Mouse (Mus musculus) B cell, adult 62 days (primary cell): ENCODE data around the gene Olfr66. TPM values are rescaled to one million over a fixed set of nuclear protein-coding genes. Genes with fewer than 3 reads are reported as not detected.

Source experiments
- total RNA-seq: library from RNA; stranded (reverse); gene quantifications from 4 replicates; pipeline ENCODE4 v1.2.4, GENCODE M21; 2023

The Olfr66 gene
- total RNA-seq, result not detected in 4 replicates

DNA sequence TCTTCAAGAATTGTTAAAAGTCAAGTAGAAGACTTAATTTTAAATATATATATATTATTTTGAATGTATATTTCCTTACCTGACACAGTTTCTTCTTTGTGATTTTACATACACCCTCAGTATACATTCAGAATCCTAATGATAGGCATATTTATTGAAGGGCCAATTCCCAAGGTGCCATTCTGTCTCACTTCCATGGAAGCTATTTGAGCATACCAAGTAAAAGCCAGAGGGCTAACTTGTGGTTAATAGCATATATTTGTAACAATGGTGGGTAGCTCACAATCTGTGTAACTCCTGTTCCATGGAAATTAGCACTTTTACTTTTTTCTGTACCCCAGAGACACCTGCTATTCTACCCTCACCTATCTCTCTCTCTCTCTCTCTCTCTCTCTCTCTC is at the start of gene Olfr66:
Gene Olfr66, minus strand, starts transcription at position 101 of the 400 bp plus-strand sequence.

DNA sequence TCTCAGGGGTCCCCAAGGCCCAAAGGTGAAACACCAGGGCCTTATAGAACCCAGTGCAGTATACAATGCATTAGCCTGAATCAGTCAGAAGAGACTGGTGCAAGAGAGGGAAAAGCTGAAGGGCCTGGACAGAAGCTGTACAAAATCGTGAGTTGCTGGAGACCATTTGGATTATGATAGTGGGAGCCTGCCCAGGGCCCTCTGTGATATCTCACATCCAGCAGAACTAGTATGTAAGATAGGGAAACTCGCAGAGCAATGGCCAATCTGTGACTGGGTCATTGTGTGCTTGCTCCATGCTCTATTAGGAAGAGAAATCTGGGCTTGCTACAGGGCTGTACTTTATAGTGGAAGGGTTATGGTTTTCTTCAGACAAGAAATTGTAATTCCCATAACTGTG is 48.2 kb upstream of the Olfr66 start, which contains the start of gene Olfr632:
Gene Olfr632, plus strand, starts transcription at position 84 of the 400 bp plus-strand sequence.

DNA sequence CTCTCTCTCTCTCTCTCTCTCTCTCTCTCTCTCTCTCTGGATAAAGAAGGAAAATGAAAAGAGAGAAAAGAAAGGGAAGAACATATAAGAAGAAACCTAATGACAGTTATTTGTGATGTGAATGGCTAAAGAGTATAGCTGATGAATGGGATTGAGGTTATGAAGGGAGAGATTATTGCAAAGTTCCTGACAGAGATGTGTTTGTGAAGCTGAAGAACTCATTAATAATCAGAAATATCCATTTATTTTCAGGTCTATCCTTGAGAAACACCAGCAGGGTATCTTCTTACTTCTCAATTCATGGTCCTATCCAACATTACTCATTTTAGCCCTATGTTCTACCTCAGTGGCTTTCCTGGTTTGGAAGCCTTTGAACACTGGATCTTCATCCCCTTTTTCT is 42.5 kb upstream of the Olfr66 start, which contains the start of gene Olfr631:
Gene Olfr631, plus strand, starts transcription at position 301 of the 400 bp plus-strand sequence.

DNA sequence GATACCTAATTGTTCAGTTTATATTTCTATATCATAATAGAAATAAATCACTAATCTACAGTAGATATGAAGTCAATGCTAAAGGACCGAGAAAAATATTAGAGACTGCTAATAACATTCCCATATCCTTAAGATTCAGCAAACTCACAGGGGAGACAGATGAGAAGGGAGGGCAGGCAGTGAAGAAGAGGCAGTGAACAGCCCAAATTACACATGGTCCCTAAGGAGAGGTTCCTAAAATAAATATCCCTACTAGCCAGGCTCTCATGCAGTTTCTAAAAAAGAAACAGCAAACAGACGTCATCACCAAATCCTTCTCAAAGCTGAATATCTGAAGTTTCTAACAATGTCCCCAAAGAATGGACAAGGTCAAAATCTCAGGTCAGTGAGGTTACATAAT is 17.1 kb upstream of the Olfr66 start, which contains the start of gene Olfr65:
Gene Olfr65, plus strand, starts transcription at position 301 of the 400 bp plus-strand sequence.

DNA sequence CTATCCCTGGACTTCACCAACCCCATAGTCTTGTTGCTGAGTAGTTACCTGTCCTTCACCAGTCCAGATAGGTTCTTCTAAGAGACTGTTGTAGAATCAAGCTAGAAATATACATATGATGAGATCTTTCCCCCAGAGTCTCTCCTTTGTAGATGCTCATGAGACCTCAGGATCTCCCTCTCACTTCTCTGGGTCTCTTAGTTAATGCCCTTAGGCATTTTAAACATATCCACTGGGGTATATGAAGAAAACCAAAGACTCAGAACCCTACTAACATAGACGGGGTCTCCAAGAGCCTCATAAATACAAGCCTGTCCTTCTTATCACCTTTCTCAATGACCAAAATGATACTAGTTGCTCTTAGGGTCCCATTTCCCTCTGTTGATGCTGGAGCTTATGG is 8.3 kb upstream of the Olfr66 start, which contains the start of gene Olfr64:
Gene Olfr64, minus strand, starts transcription at position 101 of the 400 bp plus-strand sequence.

DNA sequence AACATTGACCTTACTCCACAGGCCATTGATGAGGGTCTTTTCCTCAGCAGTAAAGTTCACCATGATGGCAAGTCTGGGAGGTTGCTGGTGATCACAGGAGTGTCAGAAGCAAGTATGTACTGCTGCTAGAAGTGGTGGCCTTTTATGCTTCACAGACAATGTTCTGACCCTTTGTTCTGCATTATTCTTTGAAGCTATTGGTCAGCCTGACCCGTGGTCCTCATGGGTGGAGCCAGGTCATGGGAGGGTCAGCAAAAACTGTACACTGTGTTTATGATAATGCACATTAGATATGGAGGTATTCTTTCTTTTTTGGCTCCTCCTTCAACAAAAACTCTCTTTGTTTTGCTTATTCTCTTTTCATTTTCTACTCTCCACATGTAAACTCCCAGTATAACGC is 33.0 kb downstream of the Olfr66 start, which contains the start of gene Hbb-y:
Gene Hbb-y, minus strand, starts transcription at position 127 of the 400 bp plus-strand sequence.

DNA sequence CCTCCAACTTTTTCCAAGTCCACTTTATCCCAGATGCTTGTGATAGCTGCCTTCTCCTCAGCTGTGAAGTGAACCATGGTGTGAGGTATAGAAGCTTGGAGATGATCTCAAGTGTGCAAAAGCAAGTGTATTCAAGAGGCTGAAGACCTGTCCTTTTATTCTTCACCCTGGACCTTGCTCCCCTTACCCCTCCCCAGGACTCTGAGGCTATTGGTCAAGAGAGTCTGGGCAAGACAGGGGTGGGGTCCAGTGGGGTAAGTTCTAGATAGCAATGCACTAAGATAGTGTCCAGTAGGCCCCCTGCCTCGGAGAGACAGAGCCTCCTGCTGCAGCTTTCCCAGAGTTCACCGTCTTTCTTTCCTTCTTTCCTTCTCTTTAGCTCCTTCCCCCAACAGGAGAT is 43.0 kb downstream of the Olfr66 start, which contains the start of gene Hbb-bh1:
Gene Hbb-bh1, minus strand, starts transcription at position 131 of the 400 bp plus-strand sequence.

DNA sequence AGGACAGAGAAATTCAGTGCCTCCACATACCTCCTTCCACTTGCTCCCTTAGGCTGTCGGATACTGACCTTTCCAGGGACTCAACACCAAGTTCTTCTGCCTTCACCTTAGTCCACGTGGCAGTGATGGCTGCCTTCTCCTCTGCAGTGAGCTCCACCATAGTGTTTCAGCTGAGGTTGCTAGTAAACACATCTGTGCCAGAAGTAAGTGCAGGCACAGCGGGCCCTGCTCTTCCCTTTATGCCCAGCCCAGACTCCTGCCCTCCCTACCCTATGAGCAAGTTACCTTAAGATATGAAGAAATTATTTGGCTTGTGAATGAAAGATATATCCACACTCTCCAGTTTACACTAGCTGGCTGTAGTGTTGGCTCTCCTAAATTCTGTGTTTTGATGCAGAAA is 45.8 kb downstream of the Olfr66 start, which contains the start of gene Hbb-bh2:
Gene Hbb-bh2, minus strand, starts transcription at position 253 of the 400 bp plus-strand sequence.

Other genes starting within 250 kb of the Olfr66 start
- not detected in 4 replicates for gene Olfr622, start 243.6 kb downstream of the Olfr66 start, total RNA-seq
- gene Olfr623, start 222.6 kb downstream of the Olfr66 start, total RNA-seq, result not detected in 4 replicates
- gene Olfr624, start 215.1 kb downstream of the Olfr66 start, total RNA-seq, result not detected in 4 replicates
- not detected in 4 replicates for gene Olfr625-ps1, start 203.5 kb downstream of the Olfr66 start, total RNA-seq
- gene Olfr243, start 171.6 kb downstream of the Olfr66 start, total RNA-seq, result not detected in 4 replicates
- gene Olfr628, start 155.9 kb downstream of the Olfr66 start, total RNA-seq, result not detected in 4 replicates
- gene Olfr629, start 141.3 kb downstream of the Olfr66 start, total RNA-seq, result not detected in 4 replicates
- gene Olfr630, start 128.9 kb downstream of the Olfr66 start, total RNA-seq, result not detected in 4 replicates
- not detected in 4 replicates for gene Olfr69, start 114.7 kb downstream of the Olfr66 start, total RNA-seq
- not detected in 4 replicates for gene Olfr68, start 106.6 kb downstream of the Olfr66 start, total RNA-seq
- not detected in 4 replicates for gene Olfr67, start 94.4 kb downstream of the Olfr66 start, total RNA-seq
- 4.4 to 21.0 TPM (median 14.7 TPM) in 4 replicates for gene Hbb-bt, start 72.3 kb downstream of the Olfr66 start, total RNA-seq
- gene Hbb-bs, start 58.2 kb downstream of the Olfr66 start, total RNA-seq, result 43.8 to 120 TPM (median 71.7 TPM) in 4 replicates
- not detected in 4 replicates for gene Hbb-bh2, start 45.7 kb downstream of the Olfr66 start, total RNA-seq
- not detected in 4 replicates for gene Hbb-bh1, start 43.1 kb downstream of the Olfr66 start, total RNA-seq
- gene Hbb-y, start 33.0 kb downstream of the Olfr66 start, total RNA-seq, result not detected in 4 replicates
- not detected in 4 replicates for gene Olfr64, start 8.2 kb upstream of the Olfr66 start, total RNA-seq
- gene Olfr65, start 17.2 kb upstream of the Olfr66 start, total RNA-seq, result not detected in 4 replicates
- gene Olfr631, start 42.6 kb upstream of the Olfr66 start, total RNA-seq, result not detected in 4 replicates
- not detected in 4 replicates for gene Olfr632, start 48.1 kb upstream of the Olfr66 start, total RNA-seq
- gene Olfr633, start 58.2 kb upstream of the Olfr66 start, total RNA-seq, result not detected in 4 replicates
- gene Olfr635, start 84.9 kb upstream of the Olfr66 start, total RNA-seq, result not detected in 4 replicates
- not detected in 4 replicates for gene Olfr638, start 112.5 kb upstream of the Olfr66 start, total RNA-seq
- gene Olfr639, start 131.1 kb upstream of the Olfr66 start, total RNA-seq, result 0.28 TPM in 1 of 4 replicates, not detected in the others
- not detected in 4 replicates for gene Olfr640, start 139.3 kb upstream of the Olfr66 start, total RNA-seq
- not detected in 4 replicates for gene Olfr641, start 149.2 kb upstream of the Olfr66 start, total RNA-seq
- not detected in 4 replicates for gene Olfr642, start 166.4 kb upstream of the Olfr66 start, total RNA-seq
- gene 4930516K23Rik, start 175.2 kb upstream of the Olfr66 start, total RNA-seq, result not detected in 4 replicates
- gene Olfr644, start 185.6 kb upstream of the Olfr66 start, total RNA-seq, result not detected in 4 replicates
- not detected in 4 replicates for gene Olfr645, start 199.2 kb upstream of the Olfr66 start, total RNA-seq
- 0.30 to 0.49 TPM (median 0.42 TPM) in 4 replicates for gene Olfr646, start 218.6 kb upstream of the Olfr66 start, total RNA-seq
- not detected in 4 replicates for gene Ubqln5, start 243.6 kb upstream of the Olfr66 start, total RNA-seq